8 mouse cellular contexts compared by ENCODE assay signal in the genomic region with DNA sequence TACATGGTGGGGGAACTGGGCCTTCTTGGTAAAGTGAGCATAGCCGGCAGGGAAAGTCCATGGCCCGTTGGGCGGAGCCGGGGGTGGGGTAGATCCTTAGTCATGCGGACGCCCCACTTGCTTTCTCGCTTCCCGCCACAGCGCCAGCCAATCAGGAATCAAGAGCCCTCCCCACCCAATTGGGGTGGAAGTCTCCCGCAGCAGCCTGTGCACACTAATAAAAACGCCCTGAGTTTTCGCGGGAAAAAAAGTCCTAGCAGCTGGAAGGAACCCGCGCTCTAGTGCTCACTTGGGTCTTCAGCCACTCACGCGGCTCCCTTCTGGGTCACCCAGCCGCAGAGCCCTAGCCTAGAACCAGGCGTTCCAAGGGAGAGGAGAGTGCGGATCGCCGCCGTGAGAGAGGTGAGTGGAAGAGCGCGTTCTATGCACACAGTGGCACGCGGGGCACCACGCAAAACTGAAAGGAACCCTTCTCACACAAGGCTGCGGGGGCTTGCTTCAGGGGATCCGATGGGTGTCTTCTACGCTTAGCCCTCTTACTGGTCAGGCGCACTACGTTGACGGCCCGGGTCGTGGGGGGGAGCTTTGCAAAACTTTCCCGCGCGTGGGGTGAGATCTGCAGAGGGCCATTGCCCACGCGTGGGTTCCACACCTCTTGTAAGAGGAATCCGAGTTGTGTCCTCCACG. TPM values are rescaled to one million over a fixed set of nuclear protein-coding genes. Genes with fewer than 3 reads are reported as not detected.
DNase-seq lines count a peak whose midpoint lies in the region; ATAC-seq lines count a peak whose summit lies in the region.

A gene (plus strand): TSS at position 162 of the 687 bp plus-strand sequence.

- peak; percentile 54 to 61 for DNase-seq in B cell, adult 2 months
- DNase-seq in WW6 (ENCODE audit: low read depth, low spot score): peak; percentile 79
- peak; percentile 89 for DNase-seq in kidney, postnatal 14 days
- DNase-seq in spleen, adult 18-20 months: peak; percentile 40 to 43
- DNase-seq in left cerebral cortex, adult 11 months (ENCODE audit: low spot score): no peak

- 0 out of 2 replicates have a peak, but pooled peaks cover 5% of the 10 kb centered on the region for H3K36me3 ChIP-seq in embryonic facial prominence, embryonic 15.5 days
- peaks cover 2% of the 10 kb centered on the region for H3K36me3 ChIP-seq in heart, embryonic 16.5 days (ENCODE audit: control insufficient read depth, insufficient read depth)
- peaks cover 28% of the 10 kb centered on the region for H3K36me3 ChIP-seq in megakaryocyte, embryonic 14.5 days (replicated peaks; ENCODE audit: low read length)

- peak within 1 kb of the TSS; percentile 100 for H3K4me2 ChIP-seq in embryonic facial prominence, embryonic 15.5 days (replicated peaks)
- H3K4me2 ChIP-seq in heart, embryonic 16.5 days (ENCODE audit: low read depth, low read length): peak within 1 kb of the TSS; percentile 99

- WGBS in embryonic facial prominence, embryonic 15.5 days: under 1% methylated on average over 43 of the region's 43 CpGs
- under 1% methylated on average over 43 of the region's 43 CpGs for WGBS in heart, embryonic 16.5 days

- peak within 1 kb of the TSS; percentile 77 for H3K4me3 ChIP-seq in embryonic facial prominence, embryonic 15.5 days (replicated peaks)
- H3K4me3 ChIP-seq in heart, embryonic 16.5 days (ENCODE audit: low read length): peak within 1 kb of the TSS; percentile 79
- peak within 1 kb of the TSS; percentile 95 for H3K4me3 ChIP-seq in megakaryocyte, embryonic 14.5 days (replicated peaks)

- H3K9ac ChIP-seq in embryonic facial prominence, embryonic 15.5 days: peak within 1 kb of the TSS; percentile 64
- peak within 1 kb of the TSS; percentile 77 for H3K9ac ChIP-seq in heart, embryonic 16.5 days (ENCODE audit: low read length)

- peak within 1 kb of the TSS; percentile 89 for H3K27ac ChIP-seq in embryonic facial prominence, embryonic 15.5 days (replicated peaks)
- H3K27ac ChIP-seq in heart, embryonic 16.5 days (ENCODE audit: low read length): peak within 1 kb of the TSS; percentile 87

- peaks cover 52% of the 10 kb centered on the region for H3K4me1 ChIP-seq in embryonic facial prominence, embryonic 15.5 days
- H3K4me1 ChIP-seq in heart, embryonic 16.5 days (ENCODE audit: control insufficient read depth, insufficient read depth, low read length): peaks cover 29% of the 10 kb centered on the region
- H3K4me1 ChIP-seq in megakaryocyte, embryonic 14.5 days: peaks cover 57% of the 10 kb centered on the region

- no peaks in the 10 kb centered on the region for H3K9me3 ChIP-seq in embryonic facial prominence, embryonic 15.5 days (replicated peaks)
- H3K9me3 ChIP-seq in heart, embryonic 16.5 days (replicated peaks; ENCODE audit: control insufficient read depth, low read length): no peaks in the 10 kb centered on the region
- no peaks in the 10 kb centered on the region for H3K9me3 ChIP-seq in megakaryocyte, embryonic 14.5 days

- no peaks in the 10 kb centered on the region for H3K27me3 ChIP-seq in embryonic facial prominence, embryonic 15.5 days
- H3K27me3 ChIP-seq in heart, embryonic 16.5 days (ENCODE audit: control insufficient read depth, insufficient read depth, low read length): no peaks in the 10 kb centered on the region
- peaks cover 2% of the 10 kb centered on the region for H3K27me3 ChIP-seq in megakaryocyte, embryonic 14.5 days (replicated peaks)

- peak; percentile 79 for ATAC-seq in embryonic facial prominence, embryonic 15.5 days (ENCODE audit: insufficient number of reproducible peaks, low FRiP score, low TSS enrichment, low read depth)
- peak; percentile 81 for ATAC-seq in heart, embryonic 16.5 days (replicated peaks; ENCODE audit: extremely low read depth, insufficient read depth, low FRiP score)

RNA-seq across cellular contexts. Expression of the gene that starts here (rescaled TPM):
- 110 and 113 TPM in 2 replicates for polyA plus RNA-seq in embryonic facial prominence, embryonic 15.5 days (2015; fragmentation: Nextera tagmentation; extraction: Ambion mirVana)
- 76.6 and 94.0 TPM in 2 replicates for polyA plus RNA-seq in heart, embryonic 16.5 days (2015; fragmentation: Nextera tagmentation; extraction: Ambion mirVana)
- 12.4 and 22.6 TPM in 2 replicates for polyA plus RNA-seq in megakaryocyte, embryonic 14.5 days (2012; ENCODE audit: insufficient read depth, low replicate concordance)
